Mouse (Mus musculus) hindbrain, embryonic 16.5 days (tissue): Measurements from ENCODE around the gene Olfr1339. TPM values are rescaled to one million over a fixed set of nuclear protein-coding genes. Genes with fewer than 3 reads are reported as not detected.

ENCODE experiments used
- ATAC-seq: fragments of 200-750 bp; cut with Nextera tagmentation; 2 replicates; pipeline ENCODE4 v1.8.0; 2017; ENCODE audit warnings: moderate TSS enrichment, moderate library complexity
- H3K27ac ChIP-seq: fragments of 300-500 bp; sonication (generic); 2 replicates; pipeline ENCODE4 v1.5.1; 2014; ENCODE audit warnings: low read depth, mild to moderate bottlenecking, control low read depth, low read length, moderate library complexity
- H3K27me3 ChIP-seq: fragments of 300-500 bp; sonication (generic); replicated peaks from 2 replicates; pipeline ENCODE4 v1.6.1; 2014; ENCODE audit warnings: low read length; ENCODE audit not compliant: control insufficient read depth, insufficient read depth
- H3K36me3 ChIP-seq: fragments of 300-500 bp; sonication (generic); 2 replicates; pipeline ENCODE4 v1.6.1; 2014; ENCODE audit warnings: mild to moderate bottlenecking, low read length, moderate library complexity, mixed read lengths; ENCODE audit not compliant: control insufficient read depth, insufficient read depth
- H3K4me1 ChIP-seq: fragments of 300-500 bp; sonication (generic); 2 replicates; pipeline ENCODE4 v1.6.1; 2014; ENCODE audit warnings: low read depth, low read length; ENCODE audit not compliant: control insufficient read depth, insufficient read depth
- H3K4me2 ChIP-seq: fragments of 300-500 bp; sonication (generic); 2 replicates; pipeline ENCODE4 v1.6.1; 2014; ENCODE audit warnings: mild to moderate bottlenecking, low read length, control low read depth, moderate library complexity
- H3K4me3 ChIP-seq: fragments of 300-500 bp; sonication (generic); 2 replicates; pipeline ENCODE4 v1.5.1; 2014; ENCODE audit warnings: mild to moderate bottlenecking, low read length, control low read depth, moderate library complexity
- H3K9ac ChIP-seq: fragments of 300-500 bp; sonication (generic); 2 replicates; pipeline ENCODE4 v1.6.1; 2014; ENCODE audit warnings: low read depth, mild to moderate bottlenecking, control low read depth, low read length, moderate library complexity
- H3K9me3 ChIP-seq: fragments of 300-500 bp; sonication (generic); 2 replicates; pipeline ENCODE4 v1.6.1; 2014; ENCODE audit warnings: mild to moderate bottlenecking, low read length, moderate library complexity; ENCODE audit not compliant: control insufficient read depth
- WGBS: fragments of 180-500 bp; shearing (Covaris S2); extraction: QIAGEN DNeasy Blood & Tissue Kit; methylation state at CpG from one replicate; pipeline ENCODE4 v1.1.7; 2014; 5-methylcytosine and 5-hydroxymethylcytosine counted together
- polyA plus RNA-seq: library from polyadenylated mRNA; unstranded; fragments of >200 nt; fragmentation: Nextera tagmentation; extraction: Ambion mirVana; gene quantifications from 2 replicates; pipeline ENCODE4 v1.2.1, GENCODE M21; 2015

Gene Olfr1339
- polyA plus RNA-seq: not detected in 2 replicates

GRCm38 (mm10) chr4:118731875-118732274 is at the start of gene Olfr1339:
Gene Olfr1339, plus strand, starts transcription at chr4:118732175.
- no peak for ATAC-seq
- no peak within 1 kb of the TSS for H3K4me3 ChIP-seq
- 93% methylated on average over 1 of the region's 1 CpGs for WGBS
- no peak within 1 kb of the TSS for H3K9ac ChIP-seq
- no peak within 1 kb of the TSS for H3K27ac ChIP-seq
- no peaks in the 10 kb centered on the region for H3K27me3 ChIP-seq
- H3K4me1 ChIP-seq: no peaks in the 10 kb centered on the region
- no peak within 1 kb of the TSS for H3K4me2 ChIP-seq
- no peaks in the 10 kb centered on the region for H3K9me3 ChIP-seq
- no peaks in the 10 kb centered on the region for H3K36me3 ChIP-seq

- H3K4me1 ChIP-seq: no peaks in the 10 kb centered on the region
- no peak overlapping the region for H3K4me3 ChIP-seq
- no peak overlapping the region for H3K9ac ChIP-seq
- no peak for ATAC-seq
- no peak overlapping the region for H3K4me2 ChIP-seq
- H3K36me3 ChIP-seq: no peaks in the 10 kb centered on the region
- H3K27ac ChIP-seq: no peak overlapping the region
- 81% methylated on average over 2 of the region's 2 CpGs for WGBS
- no peaks in the 10 kb centered on the region for H3K27me3 ChIP-seq
- H3K9me3 ChIP-seq: no peaks in the 10 kb centered on the region
Observed at GRCm38 (mm10) chr4:118687086-118687485, 44.9 kb upstream of the Olfr1339 start.

- Histone ChIP-seq H3K36me3 (no peaks in the 10 kb centered on the region), H3K27me3 (no peaks in the 10 kb centered on the region), H3K4me2 (no peak within 1 kb of the TSS), H3K27ac (no peak within 1 kb of the TSS), H3K9me3 (no peaks in the 10 kb centered on the region), H3K4me3 (no peak within 1 kb of the TSS), H3K4me1 (no peaks in the 10 kb centered on the region), H3K9ac (no peak within 1 kb of the TSS)
- WGBS: 46% methylated on average over 12 of the region's 12 CpGs
- no peak for ATAC-seq
Observed at GRCm38 (mm10) chr4:118692412-118692973, 39.5 kb upstream of the Olfr1339 start, which contains the start of gene Olfr1342. Gene Olfr1342, minus strand, starts transcription at chr4:118692756.

- no peaks in the 10 kb centered on the region for H3K36me3 ChIP-seq
- no peaks in the 10 kb centered on the region for H3K27me3 ChIP-seq
- no peaks in the 10 kb centered on the region for H3K9me3 ChIP-seq
- ATAC-seq: peak; percentile 56; the same call in 1 of the 2 replicates
- WGBS: 21% methylated on average over 2 of the region's 2 CpGs
- H3K27ac ChIP-seq: no peak overlapping the region
- no peak overlapping the region for H3K9ac ChIP-seq
- H3K4me3 ChIP-seq: no peak overlapping the region
- no peak overlapping the region for H3K4me2 ChIP-seq
- no peaks in the 10 kb centered on the region for H3K4me1 ChIP-seq
Observed at GRCm38 (mm10) chr4:118693812-118694211, 38.2 kb upstream of the Olfr1339 start.

- 82% methylated on average over 3 of the region's 3 CpGs for WGBS
Observed at GRCm38 (mm10) chr4:118703223-118703622, 28.8 kb upstream of the Olfr1339 start, which contains the start of gene Olfr1341. Gene Olfr1341, plus strand, starts transcription at chr4:118703523.

GRCm38 (mm10) chr4:118708086-118708485 is 23.9 kb upstream of the Olfr1339 start:
- no peak overlapping the region for H3K4me2 ChIP-seq
- no peak overlapping the region for H3K9ac ChIP-seq
- no peaks in the 10 kb centered on the region for H3K27me3 ChIP-seq
- no peak for ATAC-seq
- 85% methylated on average over 5 of the region's 5 CpGs for WGBS
- H3K9me3 ChIP-seq: no peaks in the 10 kb centered on the region
- H3K27ac ChIP-seq: no peak overlapping the region
- no peaks in the 10 kb centered on the region for H3K36me3 ChIP-seq
- no peaks in the 10 kb centered on the region for H3K4me1 ChIP-seq
- H3K4me3 ChIP-seq: no peak overlapping the region

More at GRCm38 (mm10) chr4:118703223-118703622, 28.8 kb upstream of the Olfr1339 start, which contains the start of gene Olfr1341:
- H3K9me3 ChIP-seq: no peaks in the 10 kb centered on the region
- H3K27me3 ChIP-seq: no peaks in the 10 kb centered on the region
- H3K4me1 ChIP-seq: no peaks in the 10 kb centered on the region
- H3K36me3 ChIP-seq: no peaks in the 10 kb centered on the region
- H3K9ac ChIP-seq: no peak within 1 kb of the TSS
- H3K27ac ChIP-seq: no peak within 1 kb of the TSS
- ATAC-seq: no peak
- no peak within 1 kb of the TSS for H3K4me3 ChIP-seq
- no peak within 1 kb of the TSS for H3K4me2 ChIP-seq

GRCm38 (mm10) chr4:118711656-118712055 is 20.3 kb upstream of the Olfr1339 start:
- Histone ChIP-seq H3K36me3 (no peaks in the 10 kb centered on the region), H3K9me3 (no peaks in the 10 kb centered on the region), H3K27ac (no peak overlapping the region), H3K4me1 (no peaks in the 10 kb centered on the region), H3K27me3 (no peaks in the 10 kb centered on the region), H3K4me3 (no peak overlapping the region), H3K9ac (no peak overlapping the region), H3K4me2 (no peak overlapping the region)
- no peak for ATAC-seq
- 15% methylated on average over 1 of the region's 1 CpGs for WGBS

GRCm38 (mm10) chr4:118719838-118720237 is 12.1 kb upstream of the Olfr1339 start, which contains the start of gene Olfr1340:
Gene Olfr1340, plus strand, starts transcription at chr4:118720138.
- ATAC-seq: no peak
- H3K9me3 ChIP-seq: no peaks in the 10 kb centered on the region; the same call in 1 of the 2 replicates
- no peaks in the 10 kb centered on the region for H3K27me3 ChIP-seq
- no peak within 1 kb of the TSS for H3K4me2 ChIP-seq
- no peaks in the 10 kb centered on the region for H3K36me3 ChIP-seq
- H3K4me1 ChIP-seq: no peaks in the 10 kb centered on the region
- no peak within 1 kb of the TSS for H3K4me3 ChIP-seq
- no peak within 1 kb of the TSS for H3K9ac ChIP-seq
- H3K27ac ChIP-seq: no peak within 1 kb of the TSS

GRCm38 (mm10) chr4:118721742-118722483 is 10.1 kb upstream of the Olfr1339 start:
- no peak for ATAC-seq
- Histone ChIP-seq H3K27ac (no peak overlapping the region), H3K4me3 (no peak overlapping the region), H3K27me3 (no peaks in the 10 kb centered on the region), H3K36me3 (no peaks in the 10 kb centered on the region), H3K9me3 (no peaks in the 10 kb centered on the region; the same call in 1 of the 2 replicates), H3K4me1 (no peaks in the 10 kb centered on the region), H3K4me2 (no peak overlapping the region), H3K9ac (no peak overlapping the region)
- WGBS: 58% methylated on average over 10 of the region's 10 CpGs
